Mouse (Mus musculus) A20 (cell line): ENCODE measurements around the gene Pkib.
A peak's percentile ranks its signal among the peaks of the same experiment; 100 is the strongest.

Experiments used
- DNase-seq: peaks from one replicate; pipeline ENCODE4 v3.0.0-alpha.2; 2011; ENCODE audit warnings: low read depth, low spot score

Pkib gene

DNA sequence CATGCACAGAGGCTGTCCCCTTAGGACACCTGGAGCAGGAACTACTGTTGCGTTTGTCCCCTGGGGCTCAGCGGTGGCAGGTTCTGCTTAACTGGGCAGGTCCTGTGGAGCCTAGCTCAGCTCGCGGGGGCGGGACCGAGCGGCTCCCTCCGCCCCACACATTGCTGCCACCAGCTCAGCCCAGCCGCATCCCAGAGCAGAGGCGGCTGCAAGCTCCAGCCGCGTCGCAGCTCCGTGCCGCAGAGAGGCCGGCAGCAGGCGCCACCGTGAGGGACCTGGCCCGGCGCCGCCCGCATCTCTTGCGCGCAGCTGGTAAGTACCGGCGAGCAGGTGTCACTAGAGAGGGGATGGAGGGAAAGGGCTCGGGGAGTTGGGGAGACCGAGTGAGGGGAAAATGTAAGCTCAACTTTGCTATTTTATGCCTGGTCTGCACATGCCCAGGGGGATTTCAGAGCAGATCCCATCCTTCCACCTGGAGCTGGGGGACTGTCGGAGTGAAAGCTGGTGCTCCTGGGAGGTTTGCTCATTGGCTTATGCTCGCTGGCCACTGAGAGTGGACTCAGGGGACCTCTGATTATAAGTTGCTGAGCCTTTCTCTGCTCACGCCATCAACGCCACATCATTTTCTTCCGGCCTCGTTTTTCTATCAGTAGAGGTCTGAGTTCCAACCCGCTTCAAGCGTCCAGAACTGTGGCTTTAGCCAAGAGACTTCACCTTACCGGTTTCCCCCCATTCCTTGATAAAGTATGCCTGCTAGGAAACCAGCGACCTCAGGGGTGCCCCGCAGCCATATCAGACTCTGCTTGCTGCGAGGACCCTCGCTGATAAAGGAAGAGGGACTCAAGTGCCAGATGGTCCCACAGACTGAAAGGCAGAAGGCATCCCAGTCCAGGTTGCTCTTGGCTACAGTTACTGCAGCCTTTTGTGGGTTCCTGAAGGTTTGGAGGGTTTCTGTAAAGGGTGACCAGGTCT lies at the start of gene Pkib:
Gene Pkib (plus strand): TSS at position 86 of the 972 bp plus-strand sequence.
- DNase-seq: peak; percentile 94

DNA sequence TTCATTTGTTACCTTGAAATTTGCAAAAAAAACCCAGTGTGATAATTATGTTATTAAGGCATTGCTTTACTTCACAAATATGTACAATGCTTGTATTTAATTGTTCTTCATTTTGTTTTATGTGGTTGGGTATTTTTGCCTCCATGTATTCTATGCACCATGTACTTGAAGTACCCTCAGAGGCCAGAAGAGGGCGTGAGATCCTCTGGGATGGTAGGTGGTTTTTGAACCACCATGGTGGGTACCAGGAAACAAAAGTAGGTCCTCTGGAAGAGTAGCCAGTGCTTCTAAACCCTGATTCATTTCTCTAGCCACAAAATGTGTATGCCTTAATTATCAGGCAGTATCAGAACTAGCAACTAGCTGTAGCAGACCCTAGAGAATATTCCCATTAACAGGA lies 47.9 kb upstream of the Pkib start:
- DNase-seq: peak; percentile 50

- no peak for DNase-seq
Observed at GRCm38 (mm10) chr10:57594266-57594665, 37.5 kb upstream of the Pkib start.

- no peak for DNase-seq
Observed at GRCm38 (mm10) chr10:57597172-57597571, 34.6 kb upstream of the Pkib start.

DNA sequence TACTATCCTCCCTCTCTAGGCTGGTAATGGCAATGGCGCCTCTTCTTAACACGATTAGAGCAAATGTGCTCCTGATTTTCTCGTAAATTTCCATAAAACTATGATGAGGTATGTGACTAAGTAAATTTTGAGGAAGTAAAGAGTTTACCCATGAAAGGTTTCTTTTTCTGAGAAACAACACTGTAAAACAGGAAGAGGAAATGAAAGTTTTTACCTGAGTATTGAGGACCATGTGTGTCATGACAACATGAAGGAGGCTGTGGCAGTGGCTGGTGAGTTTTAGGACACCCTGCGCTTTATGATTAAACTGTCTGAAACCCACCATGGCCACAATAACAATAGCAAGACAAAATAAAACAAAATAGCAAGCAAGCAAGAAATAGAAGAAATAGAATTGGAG lies 28.8 kb upstream of the Pkib start:
- DNase-seq: peak; percentile 85

- DNase-seq: no peak
Observed at GRCm38 (mm10) chr10:57623311-57623710, 8.5 kb upstream of the Pkib start.

DNA sequence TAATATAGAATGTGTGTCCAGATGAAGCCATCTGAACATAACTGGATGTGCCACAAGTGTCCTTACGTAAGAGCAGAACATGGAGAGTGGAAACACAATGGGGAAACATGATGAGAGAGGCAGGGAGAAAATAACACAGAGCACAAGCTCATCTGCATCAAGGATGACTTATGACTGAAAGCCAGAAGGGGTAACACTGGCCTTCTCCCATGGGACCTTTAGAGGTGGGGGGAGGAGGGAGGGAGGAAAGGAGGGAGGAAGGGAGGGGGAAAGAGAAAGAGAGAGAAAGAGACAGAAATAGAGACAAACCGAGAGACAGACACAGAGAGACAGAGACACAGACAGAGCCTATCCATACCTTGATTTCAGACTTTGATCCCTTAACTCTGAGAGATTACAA lies 4.0 kb upstream of the Pkib start:
- DNase-seq: no peak

DNA sequence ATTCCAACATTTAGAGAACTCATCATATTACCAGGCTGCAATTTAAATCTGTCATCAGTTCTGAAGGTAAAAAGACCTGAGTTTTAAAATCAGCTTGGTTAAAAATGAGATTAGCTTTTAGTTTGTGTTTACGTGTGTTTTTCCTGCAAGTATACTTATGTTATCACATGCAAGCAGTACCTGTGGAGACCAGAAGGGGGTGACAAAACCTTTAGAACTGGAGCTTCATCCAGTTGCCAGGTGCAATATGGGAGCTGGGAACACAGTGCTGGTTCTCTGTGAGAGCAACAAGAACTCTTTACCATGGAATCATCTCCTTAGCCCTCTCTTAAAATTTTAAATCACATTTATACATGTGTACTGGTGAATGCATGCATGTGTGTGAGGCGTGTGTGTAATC lies 1.2 kb upstream of the Pkib start:
- peak; percentile 15 for DNase-seq

- DNase-seq: no peak
Observed at GRCm38 (mm10) chr10:57632868-57633240, 1.1 kb downstream of the Pkib start.

GRCm38 (mm10) chr10:57636970-57637369 lies 5.2 kb downstream of the Pkib start:
- DNase-seq: no peak

GRCm38 (mm10) chr10:57638250-57638649 lies 6.5 kb downstream of the Pkib start:
- DNase-seq: no peak

- no peak for DNase-seq
Observed at GRCm38 (mm10) chr10:57639540-57639939, 7.8 kb downstream of the Pkib start.

GRCm38 (mm10) chr10:57653297-57653696 lies 21.5 kb downstream of the Pkib start:
- DNase-seq: no peak

DNA sequence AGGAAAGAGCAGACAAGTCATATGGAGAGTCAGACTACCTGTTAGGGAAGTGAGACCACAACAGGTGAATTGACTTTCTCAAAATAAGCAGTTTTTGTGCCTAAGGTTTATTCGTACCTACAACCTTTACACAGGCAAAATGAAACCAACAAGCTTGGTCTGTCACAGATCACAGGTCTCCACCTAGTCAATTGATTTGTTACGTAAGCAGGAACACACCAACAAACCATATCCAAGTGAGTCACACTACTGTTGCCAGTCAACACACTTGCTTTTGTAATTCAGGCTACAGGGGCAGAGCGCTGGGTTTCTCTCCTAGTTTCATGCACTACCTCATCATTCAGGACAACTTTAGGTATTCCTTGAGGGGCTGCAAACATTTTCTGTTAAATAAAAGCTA lies 28.7 kb downstream of the Pkib start:
- DNase-seq: peak; percentile 33

- no peak for DNase-seq
Observed at GRCm38 (mm10) chr10:57663758-57664157, 32.0 kb downstream of the Pkib start.

- DNase-seq: no peak
Observed at GRCm38 (mm10) chr10:57664253-57664652, 32.5 kb downstream of the Pkib start.

- DNase-seq: peak; percentile 53
Observed at GRCm38 (mm10) chr10:57675740-57676139, 44.0 kb downstream of the Pkib start.

GRCm38 (mm10) chr10:57687999-57688398 lies 56.2 kb downstream of the Pkib start:
- DNase-seq: no peak

DNA sequence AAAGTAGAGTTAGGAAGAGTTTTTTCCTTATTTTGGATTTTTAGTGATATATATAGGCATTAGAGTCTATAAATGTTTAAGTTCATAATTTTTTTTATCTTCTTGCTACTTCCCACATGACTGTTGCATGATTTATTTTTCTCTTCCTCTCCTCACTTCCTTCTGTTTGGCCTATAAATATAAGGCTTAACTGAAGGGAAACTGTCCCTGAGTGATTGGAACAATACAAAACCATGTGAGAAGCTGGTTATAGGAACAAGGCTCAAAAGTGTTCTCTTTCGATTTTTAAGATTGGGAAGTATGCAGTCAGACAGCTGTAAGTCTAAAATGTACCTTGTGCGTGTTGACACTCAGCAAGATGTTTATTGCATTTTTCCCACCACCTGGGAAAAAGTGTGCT lies 58.4 kb downstream of the Pkib start:
- no peak for DNase-seq

- DNase-seq: no peak
Observed at GRCm38 (mm10) chr10:57702246-57702645, 70.5 kb downstream of the Pkib start.

GRCm38 (mm10) chr10:57721035-57721434 lies 89.3 kb downstream of the Pkib start:
- no peak for DNase-seq

GRCm38 (mm10) chr10:57722363-57722762 lies 90.6 kb downstream of the Pkib start:
- DNase-seq: no peak

- peak; percentile 26 for DNase-seq
Observed at GRCm38 (mm10) chr10:57727666-57728065, 95.9 kb downstream of the Pkib start.
